Mouse (Mus musculus): ENCODE results near the gene Ddx5. TPM values are rescaled to one million over a fixed set of nuclear protein-coding genes. Genes with fewer than 3 reads are reported as not detected.
"Not testable (repeated sequence)": the region's sequence is repeated elsewhere in the genome, so short reads cannot be mapped to it uniquely, and the experiment has no call there.

Gene Ddx5
- polyA plus RNA-seq, 1 experiment from 2014 or later: 378 TPM

DNA sequence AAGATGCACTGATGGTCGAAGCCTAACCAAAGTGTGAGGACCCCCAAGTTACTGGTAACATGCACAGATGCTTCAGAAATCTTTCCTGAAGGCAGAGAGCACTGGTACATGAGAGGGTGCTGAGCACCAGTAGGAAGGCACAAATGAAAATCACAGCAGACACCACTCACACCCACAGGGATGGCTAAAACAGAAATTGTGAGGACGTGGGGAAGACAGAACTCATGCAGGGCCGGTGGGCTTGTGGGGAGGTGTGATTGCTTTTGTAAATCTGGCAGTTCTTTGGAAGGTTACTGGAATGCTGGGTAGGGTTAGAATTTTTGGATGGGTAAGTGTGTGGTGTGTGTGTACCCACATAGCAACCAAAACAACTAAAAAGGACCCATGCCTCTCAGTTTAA lies 28.2 kb upstream of the Ddx5 start:
- Histone ChIP-seq H3K4me2 (no peak overlapping the region), H3K9me3 (no peaks in the 10 kb centered on the region), H3K4me1 (peaks cover 13% of the 10 kb centered on the region; the same call in 1 of the 2 replicates), H3K36me3 (peaks cover 75% of the 10 kb centered on the region), H3K4me3 (no peak overlapping the region), H3K9ac (no peak overlapping the region), H3K27me3 (no peaks in the 10 kb centered on the region), H3K27ac (no peak overlapping the region)
- WGBS: 83% methylated on average over 3 of the region's 3 CpGs
- no peak for ATAC-seq (ENCODE audit: borderline replicate concordance, extremely low read depth, low FRiP score, low TSS enrichment)

DNA sequence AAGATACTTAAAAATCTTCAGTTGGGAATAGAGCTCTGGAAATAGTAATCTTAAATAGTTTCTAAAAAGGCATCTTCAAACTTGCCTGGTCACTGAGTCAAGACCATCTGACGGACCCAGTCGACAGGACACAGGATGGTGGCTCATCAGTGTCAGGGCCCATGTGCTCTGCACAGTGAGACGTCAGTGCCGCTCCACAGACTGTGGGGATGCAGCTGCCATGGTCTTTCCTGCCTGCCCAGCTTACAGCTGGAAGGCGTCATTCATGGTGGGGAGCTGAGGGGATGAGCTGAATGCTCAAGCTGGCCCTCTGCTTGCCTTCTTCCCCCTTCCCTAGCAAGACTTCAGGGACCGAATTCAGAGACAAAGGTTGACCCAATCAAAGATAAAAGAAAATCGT lies 27.3 kb upstream of the Ddx5 start:
- no peaks in the 10 kb centered on the region for H3K9me3 ChIP-seq
- peaks cover 78% of the 10 kb centered on the region for H3K36me3 ChIP-seq
- H3K4me2 ChIP-seq: no peak overlapping the region
- H3K27me3 ChIP-seq: no peaks in the 10 kb centered on the region
- WGBS: 57% methylated on average over 7 of the region's 7 CpGs
- H3K27ac ChIP-seq: no peak overlapping the region
- no peak overlapping the region for H3K4me3 ChIP-seq
- ATAC-seq (ENCODE audit: borderline replicate concordance, extremely low read depth, low FRiP score, low TSS enrichment): no peak
- H3K9ac ChIP-seq: no peak overlapping the region
- H3K4me1 ChIP-seq: peaks cover 11% of the 10 kb centered on the region; the same call in 1 of the 2 replicates

DNA sequence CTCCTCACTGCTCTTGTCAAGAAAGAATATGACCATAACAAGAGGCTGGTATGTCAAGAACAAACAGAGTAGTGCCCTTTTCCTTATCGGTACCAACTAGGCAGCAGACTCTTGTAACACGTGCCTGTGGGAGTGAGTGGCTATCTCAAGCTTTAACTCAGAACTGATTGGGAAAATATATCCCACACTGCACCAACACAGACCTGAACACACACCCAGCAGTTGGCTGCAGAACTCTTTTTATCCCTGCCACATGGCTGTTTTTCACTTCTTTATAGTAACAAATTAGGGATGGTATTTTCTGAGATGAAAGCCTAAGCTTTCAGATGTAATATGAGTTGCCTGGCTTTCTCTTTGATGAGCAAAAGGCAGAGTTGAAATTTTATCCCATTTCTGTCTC lies 26.8 kb upstream of the Ddx5 start:
- Histone ChIP-seq H3K36me3 (peaks cover 77% of the 10 kb centered on the region), H3K9me3 (no peaks in the 10 kb centered on the region), H3K4me1 (peaks cover 5% of the 10 kb centered on the region; the same call in 1 of the 2 replicates), H3K27ac (no peak overlapping the region), H3K27me3 (no peaks in the 10 kb centered on the region), H3K9ac (no peak overlapping the region), H3K4me2 (no peak overlapping the region), H3K4me3 (no peak overlapping the region)
- ATAC-seq (ENCODE audit: borderline replicate concordance, extremely low read depth, low FRiP score, low TSS enrichment): no peak
- WGBS: 66% methylated on average over 2 of the region's 2 CpGs

DNA sequence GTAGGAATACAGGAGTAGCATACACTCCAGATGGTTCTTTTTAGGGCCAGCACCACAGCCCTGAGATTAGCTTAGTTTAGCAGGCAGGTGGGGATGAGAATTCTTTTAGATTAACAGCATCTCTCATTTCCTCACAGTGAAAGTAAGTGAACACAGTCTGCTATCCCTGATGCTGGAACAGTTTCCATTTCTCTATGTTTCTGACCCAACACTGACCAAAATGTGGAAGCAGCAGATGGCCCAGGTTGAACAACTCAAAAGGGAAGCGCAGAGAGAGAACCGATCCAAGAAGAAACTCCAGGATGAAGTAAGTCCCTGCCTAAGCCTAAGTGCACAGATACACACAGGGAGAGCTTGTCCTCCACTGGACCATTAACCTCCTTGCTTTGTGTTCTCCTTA lies 26.3 kb upstream of the Ddx5 start:
- Histone ChIP-seq H3K4me3 (no peak overlapping the region), H3K27ac (no peak overlapping the region), H3K4me2 (no peak overlapping the region), H3K27me3 (no peaks in the 10 kb centered on the region), H3K9ac (no peak overlapping the region), H3K9me3 (no peaks in the 10 kb centered on the region), H3K4me1 (0 out of 2 replicates have a peak, but pooled peaks cover 5% of the 10 kb centered on the region), H3K36me3 (peaks cover 77% of the 10 kb centered on the region)
- 94% methylated on average over 2 of the region's 2 CpGs for WGBS
- no peak for ATAC-seq (ENCODE audit: borderline replicate concordance, extremely low read depth, low FRiP score, low TSS enrichment)

DNA sequence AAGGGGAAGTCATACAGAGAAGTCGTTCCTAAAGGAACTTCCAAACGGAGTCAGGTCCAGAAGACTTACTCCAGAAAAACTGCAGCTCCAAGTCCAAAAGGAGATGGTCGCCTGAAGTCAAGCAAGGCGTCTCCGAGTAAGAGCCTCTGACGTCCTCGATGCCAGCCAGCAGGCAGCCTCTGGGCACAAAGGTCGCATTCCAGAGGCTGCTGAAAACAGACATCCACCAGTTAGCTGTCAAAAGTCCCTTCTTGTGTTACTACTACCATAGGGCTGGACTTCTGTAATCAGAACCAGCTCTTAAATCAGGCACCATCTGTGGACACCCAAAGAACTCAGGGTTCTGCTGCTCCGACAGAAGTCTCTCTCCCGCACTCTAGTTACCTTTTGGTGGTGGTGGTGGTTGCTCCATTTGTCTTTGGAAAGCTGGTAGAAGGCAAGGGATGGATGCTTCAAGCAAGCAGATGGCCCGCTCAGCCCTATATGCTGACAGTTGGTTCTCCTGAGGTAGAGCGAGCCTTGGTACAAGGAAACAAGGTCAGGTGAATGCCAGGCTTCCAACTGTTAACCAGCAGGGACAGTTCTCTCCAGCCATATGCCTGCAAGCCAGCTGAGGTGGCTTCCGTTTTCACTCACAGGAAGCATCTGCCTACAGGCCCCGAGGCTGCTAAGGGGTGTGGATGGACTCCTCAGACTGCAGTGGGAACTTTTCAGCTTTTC lies 25.8 kb upstream of the Ddx5 start:
- H3K9ac ChIP-seq: no peak overlapping the region
- H3K36me3 ChIP-seq: peaks cover 79% of the 10 kb centered on the region
- 69% methylated on average over 14 of the region's 14 CpGs for WGBS
- no peak overlapping the region for H3K4me3 ChIP-seq
- no peaks in the 10 kb centered on the region for H3K27me3 ChIP-seq
- ATAC-seq (ENCODE audit: borderline replicate concordance, extremely low read depth, low FRiP score, low TSS enrichment): no peak
- H3K4me2 ChIP-seq: no peak overlapping the region
- H3K9me3 ChIP-seq: no peaks in the 10 kb centered on the region
- H3K27ac ChIP-seq: no peak overlapping the region
- 0 out of 2 replicates have a peak, but pooled peaks cover 5% of the 10 kb centered on the region for H3K4me1 ChIP-seq

DNA sequence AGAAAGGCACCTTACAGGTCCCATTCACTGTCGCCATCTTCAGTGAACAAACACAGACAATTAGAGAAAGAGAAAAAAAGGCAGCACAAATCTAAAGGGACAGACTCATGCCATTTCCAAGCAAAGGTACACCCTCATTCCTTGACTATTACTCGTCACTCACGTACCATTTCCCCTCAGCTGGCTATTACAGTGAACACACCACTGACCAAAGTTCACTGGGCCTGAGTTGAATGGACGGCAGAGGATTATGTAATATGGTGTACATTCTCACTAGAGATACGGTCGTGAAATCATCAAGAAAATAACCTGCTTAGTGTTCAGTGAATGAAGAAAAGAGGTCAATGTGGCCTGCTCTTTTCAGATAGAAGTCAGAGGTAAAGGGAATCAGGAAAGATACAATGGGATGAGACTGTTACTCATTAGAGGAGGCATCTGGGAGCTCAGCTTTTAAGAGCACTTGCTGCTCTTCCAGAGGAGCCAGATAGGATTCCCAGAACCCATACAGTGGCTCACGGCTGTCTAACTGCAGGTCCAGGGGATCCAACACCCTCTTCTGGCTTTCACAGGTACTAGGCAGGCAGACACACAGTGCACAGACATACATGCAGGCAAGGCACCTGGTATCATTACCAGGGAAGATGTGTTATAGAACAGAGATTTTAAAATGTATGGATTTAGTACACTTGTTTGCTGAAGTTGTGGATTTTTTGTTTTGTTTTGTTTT lies 23.6 kb upstream of the Ddx5 start:
- no peak overlapping the region for H3K9ac ChIP-seq
- 85% methylated on average over 7 of the region's 7 CpGs for WGBS

DNA sequence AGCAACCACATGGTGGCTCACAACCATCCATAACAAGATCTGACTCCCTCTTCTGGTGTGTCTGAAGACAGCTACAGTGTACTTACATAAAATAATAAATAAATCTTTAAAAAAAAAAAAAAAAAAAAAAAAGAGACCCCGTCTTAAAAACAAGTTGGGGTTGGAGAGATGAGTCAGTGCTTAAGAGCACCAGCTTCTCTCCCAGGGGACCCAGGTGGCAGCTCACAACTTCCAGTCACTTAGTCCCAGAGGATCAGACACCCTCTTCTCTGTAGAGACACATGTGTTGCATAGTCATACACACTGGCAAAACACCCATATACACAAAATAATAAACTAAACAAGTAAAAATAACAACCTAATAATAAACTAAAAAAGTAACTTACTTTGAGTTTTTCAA lies 18.5 kb upstream of the Ddx5 start:
- WGBS: 64% methylated on average over 1 of the region's 1 CpGs
- ATAC-seq (ENCODE audit: borderline replicate concordance, extremely low read depth, low FRiP score, low TSS enrichment); H3K4me2 ChIP-seq; H3K9ac ChIP-seq; H3K27me3 ChIP-seq; H3K9me3 ChIP-seq; H3K4me3 ChIP-seq; H3K4me1 ChIP-seq; H3K27ac ChIP-seq: not testable (repeated sequence)
- peaks cover 69% of the 10 kb centered on the region for H3K36me3 ChIP-seq

More for the DNA sequence above, 23.6 kb upstream of the Ddx5 start:
- no peaks in the 10 kb centered on the region for H3K27me3 ChIP-seq
- no peak overlapping the region for H3K27ac ChIP-seq
- peaks cover 82% of the 10 kb centered on the region for H3K36me3 ChIP-seq
- no peaks in the 10 kb centered on the region for H3K9me3 ChIP-seq
- no peak overlapping the region for H3K4me3 ChIP-seq
- no peak for ATAC-seq (ENCODE audit: borderline replicate concordance, extremely low read depth, low FRiP score, low TSS enrichment)
- no peaks in the 10 kb centered on the region for H3K4me1 ChIP-seq
- no peak overlapping the region for H3K4me2 ChIP-seq

DNA sequence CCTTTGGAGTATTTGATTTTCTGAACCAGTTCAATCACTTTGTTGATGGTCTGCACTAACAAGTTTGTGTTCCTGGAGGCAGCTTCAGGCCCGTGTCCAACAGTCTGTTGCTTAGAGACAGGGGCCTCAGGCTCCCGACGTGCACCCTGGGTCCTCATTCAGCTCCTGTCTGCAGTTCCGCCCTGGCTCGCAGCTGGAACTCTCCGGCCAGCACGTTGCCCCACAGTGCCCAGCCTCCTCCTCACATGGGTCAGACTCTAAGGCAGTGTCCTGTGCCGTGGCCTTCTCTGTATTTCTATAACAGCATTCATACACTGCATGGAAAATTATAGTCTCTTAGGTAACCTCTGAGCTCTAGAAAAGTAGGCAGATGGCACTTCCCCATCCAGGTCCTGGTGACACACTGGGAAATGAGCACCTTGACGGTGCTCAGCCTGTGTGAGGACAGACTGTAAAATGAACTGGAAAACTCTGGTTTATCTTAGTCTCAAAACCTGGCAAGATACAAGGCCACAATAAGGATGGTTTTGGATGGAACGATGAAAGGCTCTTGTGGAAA lies 13.2 kb upstream of the Ddx5 start:
- Histone ChIP-seq H3K27me3 (no peaks in the 10 kb centered on the region), H3K36me3 (peaks cover 81% of the 10 kb centered on the region), H3K9me3 (no peaks in the 10 kb centered on the region), H3K27ac (no peak overlapping the region), H3K4me3 (no peak overlapping the region), H3K4me1 (no peaks in the 10 kb centered on the region), H3K9ac (no peak overlapping the region), H3K4me2 (no peak overlapping the region)
- ATAC-seq (ENCODE audit: borderline replicate concordance, extremely low read depth, low FRiP score, low TSS enrichment): no peak
- WGBS: 87% methylated on average over 10 of the region's 10 CpGs

DNA sequence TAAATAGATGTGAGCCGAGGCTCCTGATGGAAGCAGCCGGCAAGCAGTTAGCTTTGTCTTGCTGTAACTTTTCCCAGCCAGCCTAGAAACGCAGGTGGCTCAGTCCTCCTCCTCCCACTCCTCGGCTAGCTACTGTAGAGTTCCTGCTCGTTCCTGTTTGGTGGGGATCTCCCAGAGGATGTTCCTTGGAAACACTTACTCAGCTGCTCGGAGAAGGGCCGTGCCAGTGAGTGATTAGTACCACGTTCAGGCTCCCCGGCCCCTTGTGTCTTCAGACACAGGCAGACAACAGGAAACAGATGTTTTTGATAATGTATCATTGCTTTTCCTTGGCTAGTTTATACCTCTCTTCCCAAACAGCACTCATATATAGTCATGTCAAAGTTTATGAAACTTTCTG lies 6.7 kb upstream of the Ddx5 start:
- no peaks in the 10 kb centered on the region for H3K27me3 ChIP-seq
- 42% methylated on average over 9 of the region's 9 CpGs for WGBS
- no peak overlapping the region for H3K4me3 ChIP-seq
- H3K9me3 ChIP-seq: no peaks in the 10 kb centered on the region
- H3K27ac ChIP-seq: no peak overlapping the region
- no peak overlapping the region for H3K4me2 ChIP-seq
- ATAC-seq (ENCODE audit: borderline replicate concordance, extremely low read depth, low FRiP score, low TSS enrichment): no peak
- peaks cover 68% of the 10 kb centered on the region for H3K36me3 ChIP-seq
- no peaks in the 10 kb centered on the region for H3K4me1 ChIP-seq
- H3K9ac ChIP-seq: no peak overlapping the region

DNA sequence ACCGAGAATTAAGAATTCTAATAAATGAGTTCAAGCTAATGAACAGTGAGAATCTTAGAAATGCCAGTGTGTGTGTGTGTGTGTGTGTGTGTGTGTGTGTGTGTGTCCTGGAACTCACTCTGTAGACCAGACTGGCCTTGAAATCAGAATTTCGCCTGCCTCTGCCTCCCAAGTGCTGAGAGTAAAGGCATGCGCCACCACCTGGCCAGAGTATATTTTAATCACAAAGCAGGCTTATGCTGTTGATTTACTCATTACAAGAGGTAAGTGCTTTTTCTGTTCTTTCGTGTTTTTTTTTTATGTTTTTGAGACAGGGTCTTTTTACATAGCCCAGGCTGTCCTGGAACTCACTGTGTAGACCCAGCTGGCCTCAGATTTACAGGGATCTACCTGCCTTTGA lies 4.9 kb upstream of the Ddx5 start:
- Histone ChIP-seq H3K4me3 (no peak overlapping the region), H3K9me3 (no peaks in the 10 kb centered on the region), H3K27ac (no peak overlapping the region), H3K27me3 (no peaks in the 10 kb centered on the region), H3K4me2 (no peak overlapping the region), H3K36me3 (peaks cover 53% of the 10 kb centered on the region), H3K9ac (no peak overlapping the region), H3K4me1 (peaks cover 6% of the 10 kb centered on the region; the same call in 1 of the 2 replicates)
- 72% methylated on average over 4 of the region's 4 CpGs for WGBS
- ATAC-seq (ENCODE audit: borderline replicate concordance, extremely low read depth, low FRiP score, low TSS enrichment): no peak

DNA sequence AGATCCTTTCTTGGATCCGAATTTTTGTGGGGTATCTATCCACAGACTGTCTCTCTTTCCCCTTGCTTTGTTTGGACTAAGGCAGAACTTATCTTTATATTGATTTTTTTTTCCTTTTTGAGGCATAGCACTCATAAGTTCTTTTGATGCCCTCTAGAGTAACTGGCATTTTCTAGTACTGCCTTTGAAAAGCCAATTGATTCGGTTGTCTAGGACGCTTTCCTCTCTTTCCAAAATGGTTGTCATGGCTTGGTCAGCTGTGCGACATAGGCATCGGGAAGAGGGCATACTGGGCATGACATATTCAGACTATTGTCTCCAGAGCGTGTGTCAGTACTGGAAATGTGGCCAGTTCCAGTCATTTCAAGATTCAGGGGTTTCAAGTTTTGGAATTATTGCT lies 664 bp upstream of the Ddx5 start:
- Histone ChIP-seq H3K4me2 (peak overlapping the region; percentile 69), H3K27me3 (no peaks in the 10 kb centered on the region), H3K4me3 (peak overlapping the region; percentile 71), H3K36me3 (peaks cover 36% of the 10 kb centered on the region), H3K9ac (peak overlapping the region; percentile 87), H3K9me3 (no peaks in the 10 kb centered on the region), H3K4me1 (peaks cover 22% of the 10 kb centered on the region), H3K27ac (peak overlapping the region; percentile 99)
- WGBS: under 1% methylated on average over 6 of the region's 6 CpGs
- ATAC-seq (ENCODE audit: borderline replicate concordance, extremely low read depth, low FRiP score, low TSS enrichment): no peak
